Mouse (Mus musculus): Measurements from ENCODE around the gene Fgd4.

- TF ChIP-seq POLR2A (IDR thresholded peaks at IDR 0.05; ENCODE audit: borderline replicate concordance, extremely low read depth, insufficient read depth, insufficient read length, poor library complexity, severe bottlenecking): no peak
- TF ChIP-seq CTCF (IDR thresholded peaks at IDR 0.05; ENCODE audit: borderline replicate concordance, extremely low read depth, insufficient read depth, insufficient read length): no peak
Measured at GRCm38 (mm10) chr16:16600461-16600860, at the start of gene Fgd4.
